Mouse (Mus musculus) liver, embryonic 13.5 days (tissue): ENCODE results near the gene Abhd11. TPM values are rescaled to one million over a fixed set of nuclear protein-coding genes. Genes with fewer than 3 reads are reported as not detected.

Experiments used
- ATAC-seq: fragments of 200-750 bp; cut with Nextera tagmentation; 2 replicates; pipeline ENCODE4 v1.8.0; 2017; ENCODE audit warnings: low read depth, mild to moderate bottlenecking, moderate number of reproducible peaks, moderate library complexity
- DNase-seq: peaks from one replicate; pipeline ENCODE4 v3.0.0; 2022
- H3K27ac ChIP-seq: fragments of 300-500 bp; sonication (generic); 2 replicates; pipeline ENCODE4 v1.5.1; 2015; ENCODE audit warnings: moderate library complexity, mild to moderate bottlenecking, inconsistent platforms
- H3K27me3 ChIP-seq: fragments of 300-500 bp; sonication (generic); 2 replicates; pipeline ENCODE4 v1.6.1; 2015; ENCODE audit warnings: mild to moderate bottlenecking, inconsistent platforms
- H3K36me3 ChIP-seq: fragments of 300-500 bp; sonication (generic); 2 replicates; pipeline ENCODE4 v1.6.1; 2015; ENCODE audit warnings: mild to moderate bottlenecking, inconsistent platforms
- H3K4me1 ChIP-seq: fragments of 300-500 bp; sonication (generic); replicated peaks from 2 replicates; pipeline ENCODE4 v1.6.1; 2015; ENCODE audit warnings: inconsistent platforms
- H3K4me2 ChIP-seq: fragments of 300-500 bp; sonication (generic); 2 replicates; pipeline ENCODE4 v1.6.1; 2015; ENCODE audit warnings: inconsistent platforms, mild to moderate bottlenecking, moderate library complexity
- H3K4me3 ChIP-seq: fragments of 300-500 bp; sonication (generic); replicated peaks from 2 replicates; pipeline ENCODE4 v1.5.1; 2015; ENCODE audit warnings: mild to moderate bottlenecking, inconsistent platforms
- H3K9ac ChIP-seq: fragments of 300-500 bp; sonication (generic); 2 replicates; pipeline ENCODE4 v1.6.1; 2015; ENCODE audit warnings: mild to moderate bottlenecking, inconsistent platforms
- H3K9me3 ChIP-seq: fragments of 300-500 bp; sonication (generic); replicated peaks from 2 replicates; pipeline ENCODE4 v1.6.1; 2016; ENCODE audit warnings: inconsistent platforms
- WGBS: fragments of 180-500 bp; shearing (Covaris S2); methylation state at CpG from one replicate; pipeline ENCODE4 v1.1.7; 2015; ENCODE audit not compliant: insufficient replicate concordance; 5-methylcytosine and 5-hydroxymethylcytosine counted together
- polyA plus RNA-seq: library from polyadenylated mRNA; unstranded; fragments of >200 nt; fragmentation: Nextera tagmentation; extraction: Ambion mirVana; gene quantifications from 2 replicates; pipeline ENCODE4 v1.2.1, GENCODE M21; 2015

The Abhd11 gene
- polyA plus RNA-seq, 1 experiment from 2014 or later, result 37.3 TPM

- Histone ChIP-seq H3K9me3 (no peaks in the 10 kb centered on the region), H3K4me1 (peaks cover 54% of the 10 kb centered on the region), H3K4me3 (peak overlapping the region; percentile 69; the same call in 1 of the 2 replicates), H3K27ac (no peak overlapping the region), H3K36me3 (peaks cover 9% of the 10 kb centered on the region; the same call in 1 of the 2 replicates), H3K27me3 (no peaks in the 10 kb centered on the region), H3K9ac (peak overlapping the region; percentile 12; the same call in 1 of the 2 replicates), H3K4me2 (peak overlapping the region; percentile 95)
- 82% methylated on average over 25 of the region's 25 CpGs for WGBS
- DNase-seq (no peak), ATAC-seq (no peak)
Observed at GRCm38 (mm10) chr5:135010841-135011743, 2.1 kb downstream of the Abhd11 start.

GRCm38 (mm10) chr5:135011809-135012613 lies 3.1 kb downstream of the Abhd11 start:
- no peak overlapping the region; the same call in 1 of the 2 replicates for H3K27ac ChIP-seq

GRCm38 (mm10) chr5:135012671-135013441 lies 3.9 kb downstream of the Abhd11 start:
- no peaks in the 10 kb centered on the region for H3K27me3 ChIP-seq
- peak overlapping the region; percentile 28 for H3K4me2 ChIP-seq
- H3K4me1 ChIP-seq, result peaks cover 55% of the 10 kb centered on the region
- H3K9ac ChIP-seq, result no peak overlapping the region; the same call in 1 of the 2 replicates
- no peaks in the 10 kb centered on the region for H3K9me3 ChIP-seq
- DNase-seq, result peak; percentile 73
- H3K27ac ChIP-seq, result no peak overlapping the region
- H3K36me3 ChIP-seq, result peaks cover 9% of the 10 kb centered on the region; the same call in 1 of the 2 replicates
- no peak for ATAC-seq
- 0 out of 2 replicates have a peak overlapping the region, but pooled peaks have one; percentile 6 for H3K4me3 ChIP-seq
- 15% methylated on average over 16 of the region's 16 CpGs for WGBS

More at GRCm38 (mm10) chr5:135011809-135012613, 3.1 kb downstream of the Abhd11 start:
- peak overlapping the region; percentile 41; the same call in 1 of the 2 replicates for H3K9ac ChIP-seq
- peaks cover 57% of the 10 kb centered on the region for H3K4me1 ChIP-seq
- no peaks in the 10 kb centered on the region for H3K27me3 ChIP-seq
- WGBS, result 57% methylated on average over 26 of the region's 26 CpGs
- H3K4me3 ChIP-seq, result 0 out of 2 replicates have a peak overlapping the region, but pooled peaks have one; percentile 6
- peaks cover 9% of the 10 kb centered on the region; the same call in 1 of the 2 replicates for H3K36me3 ChIP-seq
- peak overlapping the region; percentile 28 for H3K4me2 ChIP-seq
- DNase-seq, result no peak
- no peaks in the 10 kb centered on the region for H3K9me3 ChIP-seq
- ATAC-seq, result no peak

DNA sequence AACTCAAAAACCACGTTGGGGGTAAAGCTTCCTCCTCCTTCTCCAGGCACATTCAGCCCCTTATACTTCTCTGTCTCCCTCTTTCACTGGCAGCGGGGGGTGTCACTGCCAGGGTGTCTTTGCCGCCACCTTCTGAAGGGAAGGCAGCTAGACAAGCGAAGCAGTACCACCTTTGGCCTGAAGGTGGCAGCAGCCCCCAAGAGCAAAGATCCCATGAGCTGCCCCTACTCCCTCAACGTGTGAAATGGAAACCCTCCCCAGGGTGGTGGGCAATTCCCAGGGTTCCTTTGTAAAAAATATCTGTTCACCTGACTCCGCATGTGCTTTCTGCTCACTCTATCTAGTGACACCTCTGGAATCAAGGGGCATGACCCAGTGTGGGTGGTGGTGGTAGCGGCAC lies 6.5 kb downstream of the Abhd11 start:
- Histone ChIP-seq H3K36me3 (peaks cover 9% of the 10 kb centered on the region; the same call in 1 of the 2 replicates), H3K27me3 (no peaks in the 10 kb centered on the region), H3K9ac (no peak overlapping the region), H3K27ac (no peak overlapping the region), H3K4me1 (peaks cover 35% of the 10 kb centered on the region), H3K4me3 (no peak overlapping the region), H3K9me3 (no peaks in the 10 kb centered on the region), H3K4me2 (no peak overlapping the region)
- WGBS, result 11% methylated on average over 7 of the region's 7 CpGs
- DNase-seq (peak; percentile 67), ATAC-seq (0 out of 2 replicates have a peak, but pooled peaks have one; percentile 10)

- WGBS, result 37% methylated on average over 4 of the region's 4 CpGs
- H3K27ac ChIP-seq, result no peak overlapping the region
- DNase-seq (no peak), ATAC-seq (no peak)
- H3K36me3 ChIP-seq, result peaks cover 3% of the 10 kb centered on the region; the same call in 1 of the 2 replicates
- H3K4me1 ChIP-seq, result peaks cover 27% of the 10 kb centered on the region
- no peak overlapping the region for H3K9ac ChIP-seq
- no peaks in the 10 kb centered on the region for H3K27me3 ChIP-seq
- no peak overlapping the region for H3K4me3 ChIP-seq
- no peak overlapping the region for H3K4me2 ChIP-seq
- no peaks in the 10 kb centered on the region for H3K9me3 ChIP-seq
Observed at GRCm38 (mm10) chr5:135016224-135016759, 7.3 kb downstream of the Abhd11 start.

GRCm38 (mm10) chr5:135021814-135022213 lies 12.9 kb downstream of the Abhd11 start:
- DNase-seq, result no peak
- Histone ChIP-seq H3K4me2 (no peak overlapping the region), H3K27ac (no peak overlapping the region), H3K36me3 (no peaks in the 10 kb centered on the region), H3K4me1 (peaks cover 34% of the 10 kb centered on the region), H3K27me3 (peaks cover 29% of the 10 kb centered on the region), H3K9ac (no peak overlapping the region), H3K4me3 (no peak overlapping the region), H3K9me3 (no peaks in the 10 kb centered on the region)
- ATAC-seq, result no peak
- 65% methylated on average over 6 of the region's 6 CpGs for WGBS

DNA sequence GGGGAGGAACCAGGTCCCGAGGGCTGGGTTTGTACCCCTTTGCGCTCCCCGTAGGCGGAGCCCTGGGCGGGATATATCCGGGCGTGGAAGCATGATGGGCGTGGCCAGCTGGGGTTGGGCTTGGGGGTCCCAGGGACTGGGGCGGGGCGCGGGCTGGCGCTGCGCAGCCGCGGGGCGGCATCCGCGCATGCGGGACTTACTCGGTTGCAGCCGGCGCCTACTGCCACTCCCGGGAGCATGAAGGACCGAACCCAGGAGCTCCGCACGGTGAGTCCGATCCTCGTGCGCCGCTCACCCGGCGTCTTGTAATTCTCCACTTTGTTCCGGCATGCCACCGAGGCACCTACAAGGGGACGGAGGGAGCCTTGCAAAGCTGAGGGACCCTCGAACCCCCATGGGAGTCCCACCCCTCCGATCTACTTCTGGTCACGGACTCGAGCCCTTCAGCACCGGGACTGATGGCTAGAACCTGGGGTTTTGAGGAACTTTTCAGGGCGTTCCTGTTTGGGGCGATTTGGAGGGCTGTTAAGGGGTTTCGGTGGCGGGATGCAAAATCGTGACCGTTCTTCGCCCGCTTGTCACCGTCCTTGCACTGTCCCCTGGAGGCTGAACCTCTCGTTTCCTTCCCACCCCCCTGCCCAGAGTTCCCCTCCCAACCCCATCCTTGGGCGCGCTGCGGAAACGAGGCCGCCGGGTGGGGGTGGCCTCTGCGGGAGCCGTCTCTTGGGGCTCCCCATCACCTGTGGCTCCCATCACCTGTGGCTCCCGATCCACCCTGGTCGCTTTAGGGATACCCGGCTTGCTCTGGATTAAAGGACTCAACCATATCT lies 14.6 kb downstream of the Abhd11 start, which contains the start of gene Stx1a:
TSS of gene Stx1a (plus strand) at position 139 of the 830 bp plus-strand sequence.
- peak within 1 kb of the TSS; percentile 64 for H3K4me3 ChIP-seq
- WGBS, result under 1% methylated on average over 60 of the region's 61 CpGs
- H3K9ac ChIP-seq, result peak within 1 kb of the TSS; percentile 64
- H3K4me1 ChIP-seq, result peaks cover 37% of the 10 kb centered on the region
- H3K27ac ChIP-seq, result no peak within 1 kb of the TSS
- H3K4me2 ChIP-seq, result peak within 1 kb of the TSS; percentile 86
- H3K9me3 ChIP-seq, result no peaks in the 10 kb centered on the region
- DNase-seq, result peak; percentile 84
- ATAC-seq, result peak; percentile 88
- no peaks in the 10 kb centered on the region for H3K36me3 ChIP-seq
- peaks cover 29% of the 10 kb centered on the region for H3K27me3 ChIP-seq

DNA sequence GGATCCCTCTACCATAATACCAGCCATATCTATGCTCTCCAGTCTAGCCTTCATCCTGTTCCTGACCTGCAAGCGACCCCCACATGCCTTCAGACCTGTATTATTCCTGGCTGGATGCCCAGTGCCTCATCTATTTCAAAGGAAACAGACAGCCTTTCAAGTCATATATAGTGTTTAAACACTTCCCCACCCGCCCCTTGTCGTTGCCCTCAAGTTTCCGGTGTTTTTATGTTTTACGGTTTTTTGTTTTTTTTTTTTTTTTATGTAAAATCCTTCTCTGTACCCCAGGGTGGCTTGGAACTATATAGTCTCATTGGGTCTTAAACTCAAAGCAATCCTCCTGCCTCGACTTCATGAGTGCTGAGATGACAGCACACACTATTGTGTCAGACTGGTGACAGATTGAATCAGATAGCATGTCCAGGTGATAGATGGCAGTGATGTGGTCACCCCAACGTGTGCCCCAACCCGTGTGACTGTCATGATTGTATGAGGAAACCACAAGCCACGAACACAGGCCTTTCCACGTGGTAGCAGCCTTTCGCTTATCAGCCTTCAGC lies 15.8 kb downstream of the Abhd11 start:
- H3K27ac ChIP-seq, result no peak overlapping the region
- WGBS, result 17% methylated on average over 11 of the region's 11 CpGs
- no peak for DNase-seq

DNA sequence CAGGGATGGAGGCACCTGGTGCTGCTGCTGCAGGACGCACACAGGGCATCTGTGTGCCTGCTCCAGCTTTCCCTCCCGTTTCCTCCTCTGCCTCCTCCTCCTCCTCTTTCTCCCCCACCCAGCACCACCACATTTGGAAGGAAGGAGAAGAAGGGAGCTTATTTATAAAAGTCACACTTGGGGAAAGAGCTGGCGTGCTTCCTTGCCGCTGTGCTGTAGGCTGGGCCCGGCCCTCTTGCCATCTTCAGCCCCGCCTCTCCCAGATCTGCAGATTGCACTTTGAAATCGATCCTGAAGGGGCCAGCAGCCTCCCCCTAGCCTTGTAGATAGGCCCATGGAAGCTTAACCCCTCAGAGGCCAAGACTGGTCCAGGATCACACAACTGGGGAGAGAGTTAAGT lies 16.9 kb downstream of the Abhd11 start:
- Histone ChIP-seq H3K4me3 (no peak overlapping the region), H3K9ac (no peak overlapping the region)

More for the DNA sequence above, 15.8 kb downstream of the Abhd11 start:
- peak overlapping the region; percentile 86 for H3K4me2 ChIP-seq
- H3K9ac ChIP-seq, result no peak overlapping the region
- H3K27me3 ChIP-seq, result peaks cover 29% of the 10 kb centered on the region
- H3K4me1 ChIP-seq, result peaks cover 48% of the 10 kb centered on the region
- peak overlapping the region; percentile 64; the same call in 1 of the 2 replicates for H3K4me3 ChIP-seq
- no peaks in the 10 kb centered on the region for H3K9me3 ChIP-seq
- no peak for ATAC-seq
- H3K36me3 ChIP-seq, result no peaks in the 10 kb centered on the region

More for the DNA sequence above, 16.9 kb downstream of the Abhd11 start:
- no peak overlapping the region for H3K27ac ChIP-seq
- no peaks in the 10 kb centered on the region for H3K36me3 ChIP-seq
- DNase-seq (no peak), ATAC-seq (no peak)
- peaks cover 50% of the 10 kb centered on the region for H3K4me1 ChIP-seq
- WGBS, result 35% methylated on average over 7 of the region's 7 CpGs
- H3K27me3 ChIP-seq, result peaks cover 29% of the 10 kb centered on the region
- no peaks in the 10 kb centered on the region for H3K9me3 ChIP-seq
- H3K4me2 ChIP-seq, result no peak overlapping the region
